Mouse (Mus musculus): Measurements from ENCODE around the gene Ror1. TPM values are rescaled to one million over a fixed set of nuclear protein-coding genes. Genes with fewer than 3 reads are reported as not detected.

Ror1 gene
- polyA plus RNA-seq, 1 experiment: 0.27 TPM

GRCm38 (mm10) chr4:100369541-100370174 lies 274.1 kb downstream of the Ror1 start:
- no peaks in the 10 kb centered on the region for H3K36me3 ChIP-seq (ENCODE audit: control insufficient read depth, insufficient read depth, low read length, poor library complexity, severe bottlenecking)
- no peak overlapping the region for H3K4me3 ChIP-seq (ENCODE audit: low read depth, low read length)
- H3K27ac ChIP-seq (ENCODE audit: insufficient read depth, low read length): no peak overlapping the region
- H3K4me1 ChIP-seq (ENCODE audit: control insufficient read depth, insufficient read depth, low read length): no peaks in the 10 kb centered on the region
- H3K9me3 ChIP-seq (replicated peaks; ENCODE audit: control insufficient read depth, insufficient read depth, low read length, poor library complexity, severe bottlenecking): no peaks in the 10 kb centered on the region
- TF ChIP-seq CTCF (IDR thresholded peaks at IDR 0.05; ENCODE audit: low read depth, low read length): no peak
- H3K9ac ChIP-seq (ENCODE audit: low read depth, poor library complexity, severe bottlenecking): no peak overlapping the region
- no peaks in the 10 kb centered on the region for H3K27me3 ChIP-seq (ENCODE audit: control insufficient read depth, insufficient read depth, low read length, poor library complexity, severe bottlenecking)

GRCm38 (mm10) chr4:100372806-100373205 lies 277.2 kb downstream of the Ror1 start:
- TF ChIP-seq EP300 (IDR thresholded peaks at IDR 0.05; ENCODE audit: insufficient read depth, low read depth, low read length) (no peak), CTCF (IDR thresholded peaks at IDR 0.05; ENCODE audit: low read depth, low read length) (no peak), POLR2A (IDR thresholded peaks at IDR 0.05; ENCODE audit: insufficient read depth, low read length) (no peak)
- Histone ChIP-seq H3K9ac (ENCODE audit: low read depth, poor library complexity, severe bottlenecking) (no peak overlapping the region), H3K4me1 (ENCODE audit: control insufficient read depth, insufficient read depth, low read length) (no peaks in the 10 kb centered on the region), H3K36me3 (ENCODE audit: control insufficient read depth, insufficient read depth, low read length, poor library complexity, severe bottlenecking) (no peaks in the 10 kb centered on the region), H3K27ac (ENCODE audit: insufficient read depth, low read length) (no peak overlapping the region), H3K27me3 (ENCODE audit: control insufficient read depth, insufficient read depth, low read length, poor library complexity, severe bottlenecking) (no peaks in the 10 kb centered on the region), H3K4me3 (ENCODE audit: low read depth, low read length) (no peak overlapping the region), H3K9me3 (replicated peaks; ENCODE audit: control insufficient read depth, insufficient read depth, low read length, poor library complexity, severe bottlenecking) (no peaks in the 10 kb centered on the region)

- no peak for TF ChIP-seq POLR2A (IDR thresholded peaks at IDR 0.05; ENCODE audit: insufficient read depth, low read length)
- TF ChIP-seq EP300 (IDR thresholded peaks at IDR 0.05; ENCODE audit: insufficient read depth, low read depth, low read length): no peak
- no peak for TF ChIP-seq CTCF (IDR thresholded peaks at IDR 0.05; ENCODE audit: low read depth, low read length)
- no peaks in the 10 kb centered on the region for H3K27me3 ChIP-seq (ENCODE audit: control insufficient read depth, insufficient read depth, low read length, poor library complexity, severe bottlenecking)
- H3K9me3 ChIP-seq (replicated peaks; ENCODE audit: control insufficient read depth, insufficient read depth, low read length, poor library complexity, severe bottlenecking): no peaks in the 10 kb centered on the region
- H3K4me3 ChIP-seq (ENCODE audit: low read depth, low read length): no peak overlapping the region
- H3K9ac ChIP-seq (ENCODE audit: low read depth, poor library complexity, severe bottlenecking): no peak overlapping the region
- H3K27ac ChIP-seq (ENCODE audit: insufficient read depth, low read length): no peak overlapping the region
- no peaks in the 10 kb centered on the region for H3K36me3 ChIP-seq (ENCODE audit: control insufficient read depth, insufficient read depth, low read length, poor library complexity, severe bottlenecking)
- no peaks in the 10 kb centered on the region for H3K4me1 ChIP-seq (ENCODE audit: control insufficient read depth, insufficient read depth, low read length)
Measured at GRCm38 (mm10) chr4:100373780-100374179, 278.2 kb downstream of the Ror1 start.

GRCm38 (mm10) chr4:100375286-100375685 lies 279.7 kb downstream of the Ror1 start:
- Histone ChIP-seq H3K27ac (ENCODE audit: insufficient read depth, low read length) (no peak overlapping the region), H3K4me3 (ENCODE audit: low read depth, low read length) (no peak overlapping the region), H3K9ac (ENCODE audit: low read depth, poor library complexity, severe bottlenecking) (no peak overlapping the region), H3K36me3 (ENCODE audit: control insufficient read depth, insufficient read depth, low read length, poor library complexity, severe bottlenecking) (no peaks in the 10 kb centered on the region), H3K27me3 (ENCODE audit: control insufficient read depth, insufficient read depth, low read length, poor library complexity, severe bottlenecking) (no peaks in the 10 kb centered on the region), H3K4me1 (ENCODE audit: control insufficient read depth, insufficient read depth, low read length) (no peaks in the 10 kb centered on the region), H3K9me3 (replicated peaks; ENCODE audit: control insufficient read depth, insufficient read depth, low read length, poor library complexity, severe bottlenecking) (no peaks in the 10 kb centered on the region)
- no peak for TF ChIP-seq EP300 (IDR thresholded peaks at IDR 0.05; ENCODE audit: insufficient read depth, low read depth, low read length)
- no peak for TF ChIP-seq CTCF (IDR thresholded peaks at IDR 0.05; ENCODE audit: low read depth, low read length)
- TF ChIP-seq POLR2A (IDR thresholded peaks at IDR 0.05; ENCODE audit: insufficient read depth, low read length): no peak

GRCm38 (mm10) chr4:100376163-100376562 lies 280.6 kb downstream of the Ror1 start:
- Histone ChIP-seq H3K9ac (ENCODE audit: low read depth, poor library complexity, severe bottlenecking) (no peak overlapping the region), H3K9me3 (replicated peaks; ENCODE audit: control insufficient read depth, insufficient read depth, low read length, poor library complexity, severe bottlenecking) (no peaks in the 10 kb centered on the region), H3K27me3 (ENCODE audit: control insufficient read depth, insufficient read depth, low read length, poor library complexity, severe bottlenecking) (no peaks in the 10 kb centered on the region), H3K4me1 (ENCODE audit: control insufficient read depth, insufficient read depth, low read length) (no peaks in the 10 kb centered on the region), H3K4me3 (ENCODE audit: low read depth, low read length) (no peak overlapping the region), H3K27ac (ENCODE audit: insufficient read depth, low read length) (no peak overlapping the region), H3K36me3 (ENCODE audit: control insufficient read depth, insufficient read depth, low read length, poor library complexity, severe bottlenecking) (no peaks in the 10 kb centered on the region)
- TF ChIP-seq POLR2A (IDR thresholded peaks at IDR 0.05; ENCODE audit: insufficient read depth, low read length) (no peak), CTCF (IDR thresholded peaks at IDR 0.05; ENCODE audit: low read depth, low read length) (no peak), EP300 (IDR thresholded peaks at IDR 0.05; ENCODE audit: insufficient read depth, low read depth, low read length) (no peak)

GRCm38 (mm10) chr4:100377231-100377630 lies 281.6 kb downstream of the Ror1 start:
- H3K9me3 ChIP-seq (replicated peaks; ENCODE audit: control insufficient read depth, insufficient read depth, low read length, poor library complexity, severe bottlenecking): no peaks in the 10 kb centered on the region
- no peak overlapping the region for H3K4me3 ChIP-seq (ENCODE audit: low read depth, low read length)
- H3K27ac ChIP-seq (ENCODE audit: insufficient read depth, low read length): no peak overlapping the region
- no peak overlapping the region for H3K9ac ChIP-seq (ENCODE audit: low read depth, poor library complexity, severe bottlenecking)
- no peaks in the 10 kb centered on the region for H3K36me3 ChIP-seq (ENCODE audit: control insufficient read depth, insufficient read depth, low read length, poor library complexity, severe bottlenecking)
- TF ChIP-seq CTCF (IDR thresholded peaks at IDR 0.05; ENCODE audit: low read depth, low read length) (no peak), EP300 (IDR thresholded peaks at IDR 0.05; ENCODE audit: insufficient read depth, low read depth, low read length) (no peak)
- no peaks in the 10 kb centered on the region for H3K27me3 ChIP-seq (ENCODE audit: control insufficient read depth, insufficient read depth, low read length, poor library complexity, severe bottlenecking)
- H3K4me1 ChIP-seq (ENCODE audit: control insufficient read depth, insufficient read depth, low read length): no peaks in the 10 kb centered on the region
